ENCODE assay signal across 15 mouse cellular contexts in the genomic region with DNA sequence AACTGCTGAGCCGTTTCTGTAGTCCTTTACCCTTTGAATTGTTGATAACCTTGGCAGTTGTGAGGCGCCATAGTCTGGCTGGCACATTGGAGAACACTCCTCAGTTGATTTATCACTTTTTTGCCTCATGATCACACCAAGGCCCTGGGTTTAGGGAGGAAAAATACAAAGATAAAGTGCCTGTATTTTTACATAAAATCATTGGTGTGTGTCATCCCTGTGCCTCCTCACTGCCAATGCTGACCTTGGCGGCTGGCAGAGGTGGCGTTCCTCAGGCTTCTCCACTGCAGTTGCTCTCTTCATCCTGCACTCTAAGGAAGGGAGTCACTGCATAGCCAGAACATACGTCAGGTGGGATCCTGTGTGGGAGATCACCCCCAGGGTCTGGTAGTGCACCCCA. TPM values are rescaled to one million over a fixed set of nuclear protein-coding genes. Genes with fewer than 3 reads are reported as not detected.
"Had no signal": no experiment of that assay in that cellular context is flagged by ENCODE, and none has a peak within 500 bp of the region (broad histone marks: within the 10 kb centered on the region; RNA-seq: fewer than 3 reads in every experiment).

No protein-coding gene starts in this region.

- H3K4me1 ChIP-seq: liver, embryonic 12.5 days had no signal

- H3K36me3 ChIP-seq: limb, embryonic 15.5 days; liver, embryonic 12.5 days; midbrain, embryonic 10.5 days; neural tube, embryonic 12.5 days had no signal

- ATAC-seq: liver, embryonic 12.5 days had no signal

- H3K9me3 ChIP-seq: limb, embryonic 15.5 days; liver, embryonic 12.5 days; midbrain, embryonic 10.5 days; neural tube, embryonic 12.5 days had no signal

- H3K9ac ChIP-seq: limb, embryonic 15.5 days; liver, embryonic 12.5 days; lung, embryonic 14.5 days; neural tube, embryonic 12.5 days had no signal

- DNase-seq: kidney, adult 9 months; kidney, postnatal 14 days; lung, embryonic 14.5 days; lung, postnatal 10 days; lung, postnatal 4 days; midbrain, embryonic 14.5 days; spleen, adult 18-20 months; thymus, adult 18-20 months; thymus, postnatal 14 days had no signal

- H3K27ac ChIP-seq: left cerebral cortex, adult 2 months; limb, embryonic 15.5 days; liver, embryonic 12.5 days; midbrain, embryonic 10.5 days; neural tube, embryonic 12.5 days had no signal

- H3K4me2 ChIP-seq: limb, embryonic 15.5 days; liver, embryonic 12.5 days; lung, embryonic 14.5 days; neural tube, embryonic 12.5 days had no signal

- H3K27me3 ChIP-seq: limb, embryonic 15.5 days; liver, embryonic 12.5 days; neural tube, embryonic 12.5 days had no signal

- H3K4me3 ChIP-seq: left cerebral cortex, adult 2 months; limb, embryonic 15.5 days; liver, embryonic 12.5 days; midbrain, embryonic 10.5 days; neural tube, embryonic 12.5 days had no signal

RNA-seq across cellular contexts. Expression of a gene that starts 13.0 kb away (rescaled TPM):
- total RNA-seq: monocyte, adult 5-6 weeks had no signal
